In genomic region chr10:99040171-99040570, GRCm38 (mm10) we compare ENCODE assay signal across 27 mouse cellular contexts.
"Had no signal": no experiment of that assay in that cellular context is flagged by ENCODE, and none has a peak within 500 bp of the region (broad histone marks: within the 10 kb centered on the region; RNA-seq: fewer than 3 reads in every experiment).

No protein-coding gene starts in this region.

- DNase-seq: gastrocnemius, adult 2 months; gastrocnemius, postnatal 10 days; gastrocnemius, postnatal 25 days; kidney, adult 18-20 months; kidney, adult 8-10 months; kidney, postnatal 10 days; kidney, postnatal 25 days; kidney, postnatal 4 days; liver; liver, embryonic 13.5 days had no signal

- H3K9me3 ChIP-seq: heart, embryonic 13.5 days; heart, embryonic 15.5 days; hindbrain, embryonic 10.5 days; hindbrain, embryonic 12.5 days; intestine, embryonic 15.5 days; limb, embryonic 10.5 days; limb, embryonic 12.5 days; liver, embryonic 13.5 days; liver, embryonic 15.5 days had no signal

- H3K4me3 ChIP-seq: gastrocnemius, adult 2 months; heart, adult 2 months; heart, embryonic 13.5 days; heart, embryonic 15.5 days; hindbrain, embryonic 10.5 days; hindbrain, embryonic 12.5 days; intestine, embryonic 15.5 days; layer of hippocampus, adult 2 months; left cerebral cortex, adult 2 months; limb, embryonic 10.5 days; limb, embryonic 12.5 days; liver, embryonic 13.5 days; liver, embryonic 15.5 days had no signal

- H3K4me2 ChIP-seq: heart, embryonic 13.5 days; heart, embryonic 15.5 days; hindbrain, embryonic 12.5 days; hindbrain, embryonic 14.5 days; intestine, embryonic 15.5 days; limb, embryonic 12.5 days; liver, embryonic 11.5 days; liver, embryonic 13.5 days; liver, embryonic 15.5 days had no signal

- H3K27ac ChIP-seq: gastrocnemius, adult 2 months; heart, adult 2 months; heart, embryonic 13.5 days; heart, embryonic 15.5 days; hindbrain, embryonic 10.5 days; hindbrain, embryonic 12.5 days; hindbrain, embryonic 14.5 days; intestine, embryonic 15.5 days; layer of hippocampus, adult 2 months; left cerebral cortex, adult 2 months; limb, embryonic 10.5 days; limb, embryonic 12.5 days; liver, embryonic 13.5 days; liver, embryonic 15.5 days had no signal

- ATAC-seq: forebrain, embryonic 16.5 days; hindbrain, embryonic 16.5 days; inflammation-experienced regulatory T-cells, adult 6 months; intestine, embryonic 15.5 days; intestine, postnatal 0 days had no signal

- H3K36me3 ChIP-seq: heart, embryonic 13.5 days; heart, embryonic 15.5 days; hindbrain, embryonic 10.5 days; hindbrain, embryonic 12.5 days; intestine, embryonic 15.5 days; limb, embryonic 10.5 days; limb, embryonic 12.5 days; liver, embryonic 13.5 days; liver, embryonic 15.5 days had no signal

- H3K4me1 ChIP-seq: heart, embryonic 13.5 days; heart, embryonic 15.5 days; hindbrain, embryonic 12.5 days; intestine, embryonic 15.5 days; liver, embryonic 13.5 days; liver, embryonic 15.5 days had no signal

- H3K9ac ChIP-seq: heart, embryonic 13.5 days; heart, embryonic 15.5 days; hindbrain, embryonic 12.5 days; hindbrain, embryonic 14.5 days; intestine, embryonic 15.5 days; limb, embryonic 12.5 days; liver, embryonic 13.5 days; liver, embryonic 15.5 days had no signal

- H3K27me3 ChIP-seq: heart, embryonic 13.5 days; heart, embryonic 15.5 days; hindbrain, embryonic 12.5 days; intestine, embryonic 15.5 days; limb, embryonic 12.5 days; liver, embryonic 13.5 days; liver, embryonic 15.5 days had no signal
